Mouse (Mus musculus): ENCODE data around the gene Gata2. TPM values are rescaled to one million over a fixed set of nuclear protein-coding genes. Genes with fewer than 3 reads are reported as not detected.

Gene Gata2
- polyA plus RNA-seq, 1 experiment, result 5.6 TPM

- 59% methylated on average over 12 of the region's 12 CpGs for WGBS
- 0 out of 2 replicates have a peak, but pooled peaks cover 6% of the 10 kb centered on the region for H3K27me3 ChIP-seq (ENCODE audit: control insufficient read depth, insufficient read depth, low read length)
Observed at GRCm38 (mm10) chr6:88229221-88229620, 35.5 kb downstream of the Gata2 start.

GRCm38 (mm10) chr6:88231821-88232220 lies 38.1 kb downstream of the Gata2 start:
- 75% methylated on average over 7 of the region's 7 CpGs for WGBS
- Histone ChIP-seq H3K4me3 (ENCODE audit: low read depth, low read length) (no peak overlapping the region), H3K27me3 (ENCODE audit: control insufficient read depth, insufficient read depth, low read length) (peaks cover 12% of the 10 kb centered on the region; the same call in 1 of the 2 replicates), H3K27ac (ENCODE audit: insufficient read depth, low read depth, low read length) (no peak overlapping the region), H3K4me1 (ENCODE audit: control insufficient read depth, insufficient read depth, insufficient read length, low read length) (no peaks in the 10 kb centered on the region), H3K36me3 (ENCODE audit: control insufficient read depth, insufficient read depth, low read length) (no peaks in the 10 kb centered on the region)
- no peak for TF ChIP-seq CTCF (IDR thresholded peaks at IDR 0.05; ENCODE audit: extremely low read depth, insufficient read length, insufficient replicate concordance, low read depth, low read length)
- TF ChIP-seq POLR2A (IDR thresholded peaks at IDR 0.05; ENCODE audit: low read depth, low read length), result no peak

More at GRCm38 (mm10) chr6:88229221-88229620, 35.5 kb downstream of the Gata2 start:
- H3K4me1 ChIP-seq (ENCODE audit: control insufficient read depth, insufficient read depth, insufficient read length, low read length), result no peaks in the 10 kb centered on the region
- no peak overlapping the region for H3K4me3 ChIP-seq (ENCODE audit: low read depth, low read length)
- TF ChIP-seq POLR2A (IDR thresholded peaks at IDR 0.05; ENCODE audit: low read depth, low read length), result no peak
- TF ChIP-seq CTCF (IDR thresholded peaks at IDR 0.05; ENCODE audit: extremely low read depth, insufficient read length, insufficient replicate concordance, low read depth, low read length), result no peak
- H3K36me3 ChIP-seq (ENCODE audit: control insufficient read depth, insufficient read depth, low read length), result no peaks in the 10 kb centered on the region
- H3K27ac ChIP-seq (ENCODE audit: insufficient read depth, low read depth, low read length), result no peak overlapping the region

- peaks cover 12% of the 10 kb centered on the region; the same call in 1 of the 2 replicates for H3K27me3 ChIP-seq (ENCODE audit: control insufficient read depth, insufficient read depth, low read length)
- WGBS, result 61% methylated on average over 6 of the region's 6 CpGs
- no peak overlapping the region for H3K4me3 ChIP-seq (ENCODE audit: low read depth, low read length)
- TF ChIP-seq CTCF (IDR thresholded peaks at IDR 0.05; ENCODE audit: extremely low read depth, insufficient read length, insufficient replicate concordance, low read depth, low read length) (no peak), POLR2A (IDR thresholded peaks at IDR 0.05; ENCODE audit: low read depth, low read length) (no peak)
- H3K36me3 ChIP-seq (ENCODE audit: control insufficient read depth, insufficient read depth, low read length), result no peaks in the 10 kb centered on the region
- no peak overlapping the region for H3K27ac ChIP-seq (ENCODE audit: insufficient read depth, low read depth, low read length)
- H3K4me1 ChIP-seq (ENCODE audit: control insufficient read depth, insufficient read depth, insufficient read length, low read length), result no peaks in the 10 kb centered on the region
Observed at GRCm38 (mm10) chr6:88232221-88232620, 38.5 kb downstream of the Gata2 start.

GRCm38 (mm10) chr6:88233996-88234395 lies 40.3 kb downstream of the Gata2 start:
- Histone ChIP-seq H3K4me1 (ENCODE audit: control insufficient read depth, insufficient read depth, insufficient read length, low read length) (no peaks in the 10 kb centered on the region), H3K36me3 (ENCODE audit: control insufficient read depth, insufficient read depth, low read length) (no peaks in the 10 kb centered on the region), H3K27ac (ENCODE audit: insufficient read depth, low read depth, low read length) (no peak overlapping the region), H3K27me3 (ENCODE audit: control insufficient read depth, insufficient read depth, low read length) (peaks cover 12% of the 10 kb centered on the region; the same call in 1 of the 2 replicates), H3K4me3 (ENCODE audit: low read depth, low read length) (no peak overlapping the region)
- WGBS, result 48% methylated on average over 8 of the region's 8 CpGs
- no peak for TF ChIP-seq CTCF (IDR thresholded peaks at IDR 0.05; ENCODE audit: extremely low read depth, insufficient read length, insufficient replicate concordance, low read depth, low read length)
- TF ChIP-seq POLR2A (IDR thresholded peaks at IDR 0.05; ENCODE audit: low read depth, low read length), result no peak

GRCm38 (mm10) chr6:88235461-88235860 lies 41.8 kb downstream of the Gata2 start:
- Histone ChIP-seq H3K36me3 (ENCODE audit: control insufficient read depth, insufficient read depth, low read length) (no peaks in the 10 kb centered on the region), H3K27me3 (ENCODE audit: control insufficient read depth, insufficient read depth, low read length) (peaks cover 9% of the 10 kb centered on the region; the same call in 1 of the 2 replicates), H3K4me3 (ENCODE audit: low read depth, low read length) (no peak overlapping the region), H3K27ac (ENCODE audit: insufficient read depth, low read depth, low read length) (no peak overlapping the region), H3K4me1 (ENCODE audit: control insufficient read depth, insufficient read depth, insufficient read length, low read length) (no peaks in the 10 kb centered on the region)
- no peak for TF ChIP-seq POLR2A (IDR thresholded peaks at IDR 0.05; ENCODE audit: low read depth, low read length)
- TF ChIP-seq CTCF (IDR thresholded peaks at IDR 0.05; ENCODE audit: extremely low read depth, insufficient read length, insufficient replicate concordance, low read depth, low read length), result no peak
- 52% methylated on average over 8 of the region's 8 CpGs for WGBS

- H3K4me3 ChIP-seq (ENCODE audit: low read depth, low read length), result no peak overlapping the region
- TF ChIP-seq POLR2A (IDR thresholded peaks at IDR 0.05; ENCODE audit: low read depth, low read length) (no peak), CTCF (IDR thresholded peaks at IDR 0.05; ENCODE audit: extremely low read depth, insufficient read length, insufficient replicate concordance, low read depth, low read length) (no peak)
- WGBS, result 15% methylated on average over 17 of the region's 17 CpGs
- H3K36me3 ChIP-seq (ENCODE audit: control insufficient read depth, insufficient read depth, low read length), result no peaks in the 10 kb centered on the region
- no peak overlapping the region for H3K27ac ChIP-seq (ENCODE audit: insufficient read depth, low read depth, low read length)
- H3K4me1 ChIP-seq (ENCODE audit: control insufficient read depth, insufficient read depth, insufficient read length, low read length), result no peaks in the 10 kb centered on the region
- H3K27me3 ChIP-seq (ENCODE audit: control insufficient read depth, insufficient read depth, low read length), result peaks cover 9% of the 10 kb centered on the region; the same call in 1 of the 2 replicates
Observed at GRCm38 (mm10) chr6:88235983-88236382, 42.3 kb downstream of the Gata2 start.

GRCm38 (mm10) chr6:88236513-88236912 lies 42.8 kb downstream of the Gata2 start:
- H3K4me1 ChIP-seq (ENCODE audit: control insufficient read depth, insufficient read depth, insufficient read length, low read length), result no peaks in the 10 kb centered on the region
- WGBS, result 32% methylated on average over 7 of the region's 7 CpGs

More at GRCm38 (mm10) chr6:88236513-88236912, 42.8 kb downstream of the Gata2 start:
- H3K27ac ChIP-seq (ENCODE audit: insufficient read depth, low read depth, low read length), result no peak overlapping the region
- H3K4me3 ChIP-seq (ENCODE audit: low read depth, low read length), result no peak overlapping the region
- TF ChIP-seq POLR2A (IDR thresholded peaks at IDR 0.05; ENCODE audit: low read depth, low read length) (no peak), CTCF (IDR thresholded peaks at IDR 0.05; ENCODE audit: extremely low read depth, insufficient read length, insufficient replicate concordance, low read depth, low read length) (no peak)
- H3K36me3 ChIP-seq (ENCODE audit: control insufficient read depth, insufficient read depth, low read length), result no peaks in the 10 kb centered on the region
- peaks cover 9% of the 10 kb centered on the region; the same call in 1 of the 2 replicates for H3K27me3 ChIP-seq (ENCODE audit: control insufficient read depth, insufficient read depth, low read length)

Data from small intestine, adult 2 months (tissue).